8 mouse cellular contexts compared by ENCODE assay signal in the genomic region with DNA sequence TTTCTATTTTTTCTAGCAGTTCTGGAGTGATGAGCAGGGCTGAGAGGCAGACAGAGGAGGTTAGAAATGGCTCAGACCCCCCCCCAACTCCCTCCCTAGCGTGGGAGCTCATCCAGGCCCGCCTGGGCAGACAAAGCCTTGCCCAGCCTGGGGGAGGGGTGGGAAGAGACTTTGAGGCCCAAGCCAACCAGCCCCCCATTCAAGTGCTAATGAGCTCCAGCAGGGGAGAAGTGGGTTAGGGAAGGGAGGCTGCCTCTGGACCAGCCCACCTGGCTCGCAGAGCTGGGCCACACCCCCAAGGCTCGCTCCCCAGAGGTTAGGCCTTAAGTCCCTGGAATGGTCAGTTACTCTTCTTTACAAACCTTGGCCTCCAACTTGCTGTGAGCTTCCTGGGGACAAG. TPM values are rescaled to one million over a fixed set of nuclear protein-coding genes. Genes with fewer than 3 reads are reported as not detected.
DNase-seq lines count a peak whose midpoint lies in the region; ATAC-seq and TF ChIP-seq lines count a peak whose summit lies in the region.

No protein-coding gene starts in this region.

- peak; percentile 59 to 80 for DNase-seq in cerebellum, postnatal 10 days
- peak; percentile 89 for DNase-seq in neural tube, embryonic 11.5 days (ENCODE audit: low spot score)
- no peak for DNase-seq in neural tube, embryonic 10.5 days (ENCODE audit: extremely low spot score, low spot score)
- DNase-seq in heart, postnatal 0 days (ENCODE audit: low spot score): no peak
- no peak for DNase-seq in natural killer cell, adult 2 months (ENCODE audit: low spot score in 2 of 2)
- DNase-seq in thymus, postnatal 14 days: no peak

- 3% methylated on average over 4 of the region's 4 CpGs for WGBS in neural tube, embryonic 11.5 days
- 15% methylated on average over 4 of the region's 4 CpGs for WGBS in heart, postnatal 0 days
- WGBS in liver, embryonic 16.5 days (ENCODE audit: insufficient replicate concordance): 63% methylated on average over 4 of the region's 4 CpGs

- peak overlapping the region; percentile 20; the same call in 1 of the 2 replicates for H3K4me3 ChIP-seq in neural tube, embryonic 11.5 days (ENCODE audit: low read depth, low read length)
- H3K4me3 ChIP-seq in heart, postnatal 0 days (ENCODE audit: low read depth, low read length): no peak overlapping the region
- no peak overlapping the region for H3K4me3 ChIP-seq in liver, embryonic 16.5 days (ENCODE audit: low read depth, low read length)

- TF ChIP-seq EP300 in heart, postnatal 0 days (IDR thresholded peaks at IDR 0.05; ENCODE audit: low read depth): no peak

- peak overlapping the region; percentile 65 for H3K9ac ChIP-seq in neural tube, embryonic 11.5 days (ENCODE audit: low read length)
- H3K9ac ChIP-seq in heart, postnatal 0 days (replicated peaks; ENCODE audit: low read depth, low read length): peak overlapping the region; percentile 25; the same call in 1 of the 2 replicates
- H3K9ac ChIP-seq in liver, embryonic 16.5 days (ENCODE audit: low read depth, low read length): no peak overlapping the region

- H3K9me3 ChIP-seq in neural tube, embryonic 11.5 days (ENCODE audit: control insufficient read depth, low read length): no peaks in the 10 kb centered on the region
- H3K9me3 ChIP-seq in heart, postnatal 0 days (replicated peaks; ENCODE audit: control insufficient read depth, low read length): no peaks in the 10 kb centered on the region
- H3K9me3 ChIP-seq in liver, embryonic 16.5 days (replicated peaks; ENCODE audit: control insufficient read depth, low read length): no peaks in the 10 kb centered on the region

- no peak for ATAC-seq in cerebellum, adult (ENCODE audit: insufficient number of reproducible peaks, low FRiP score, low TSS enrichment)
- peak; percentile 45 for ATAC-seq in neural tube, embryonic 11.5 days (ENCODE audit: insufficient read depth, low FRiP score, low TSS enrichment)
- no peak for ATAC-seq in heart, postnatal 0 days (ENCODE audit: insufficient read depth, low read depth)
- no peak for ATAC-seq in liver, embryonic 16.5 days (ENCODE audit: low read depth)

- TF ChIP-seq CTCF in heart, postnatal 0 days (IDR thresholded peaks at IDR 0.05; ENCODE audit: low read depth): no peak

- peak overlapping the region; percentile 98 for H3K27ac ChIP-seq in neural tube, embryonic 11.5 days (ENCODE audit: low read depth, low read length)
- H3K27ac ChIP-seq in heart, postnatal 0 days (ENCODE audit: low read depth): peak overlapping the region; percentile 94
- peak overlapping the region; percentile 51; the same call in 1 of the 2 replicates for H3K27ac ChIP-seq in liver, embryonic 16.5 days (ENCODE audit: low read length)

- H3K4me2 ChIP-seq in neural tube, embryonic 11.5 days (ENCODE audit: low read depth): peak overlapping the region; percentile 54
- H3K4me2 ChIP-seq in heart, postnatal 0 days (ENCODE audit: low read depth, low read length): peak overlapping the region; percentile 40
- H3K4me2 ChIP-seq in liver, embryonic 16.5 days (ENCODE audit: low read depth, low read length): no peak overlapping the region

- no peaks in the 10 kb centered on the region; the same call in 1 of the 2 replicates for H3K36me3 ChIP-seq in neural tube, embryonic 11.5 days (ENCODE audit: control insufficient read depth, insufficient read depth, low read length)
- peaks cover 6% of the 10 kb centered on the region for H3K36me3 ChIP-seq in heart, postnatal 0 days (replicated peaks; ENCODE audit: control insufficient read depth, insufficient read depth, low read length)
- peaks cover 5% of the 10 kb centered on the region; the same call in 1 of the 2 replicates for H3K36me3 ChIP-seq in liver, embryonic 16.5 days (ENCODE audit: control insufficient read depth, insufficient read depth)

- H3K4me1 ChIP-seq in neural tube, embryonic 11.5 days (ENCODE audit: control insufficient read depth, insufficient read depth, low read length): peaks cover 75% of the 10 kb centered on the region
- peaks cover 57% of the 10 kb centered on the region for H3K4me1 ChIP-seq in heart, postnatal 0 days (ENCODE audit: control insufficient read depth, insufficient read depth)
- peaks cover 85% of the 10 kb centered on the region for H3K4me1 ChIP-seq in liver, embryonic 16.5 days (ENCODE audit: control insufficient read depth, low read depth, low read length)

- no peaks in the 10 kb centered on the region for H3K27me3 ChIP-seq in neural tube, embryonic 11.5 days (ENCODE audit: control insufficient read depth, insufficient read depth, low read length)
- H3K27me3 ChIP-seq in heart, postnatal 0 days (ENCODE audit: control insufficient read depth, insufficient read depth, low read length): no peaks in the 10 kb centered on the region
- H3K27me3 ChIP-seq in liver, embryonic 16.5 days (ENCODE audit: control insufficient read depth, insufficient read depth, low read depth, low read length): no peaks in the 10 kb centered on the region

RNA-seq across cellular contexts. Expression of gene Gnai2, which starts 4.6 kb away (rescaled TPM):
- 434 and 452 TPM in 2 replicates for polyA plus RNA-seq in neural tube, embryonic 11.5 days (2014; fragmentation: Nextera tagmentation; extraction: Ambion mirVana)
- total RNA-seq in heart, postnatal 0 days (2014; rRNA removed; ENCODE audit: low replicate concordance): 472 and 473 TPM in 2 replicates
- 291 and 295 TPM in 2 replicates for polyA plus RNA-seq in heart, postnatal 0 days (2015; fragmentation: Nextera tagmentation; extraction: Ambion mirVana)
- polyA plus RNA-seq in liver, embryonic 16.5 days (2015; fragmentation: Nextera tagmentation; extraction: Ambion mirVana): 144 and 153 TPM in 2 replicates

RNA-seq across cellular contexts. Expression of gene Sema3b, which starts 21.5 kb away (rescaled TPM):
- polyA plus RNA-seq in neural tube, embryonic 11.5 days (2014; fragmentation: Nextera tagmentation; extraction: Ambion mirVana): 2.6 and 3.0 TPM in 2 replicates
- total RNA-seq in heart, postnatal 0 days (2014; rRNA removed; ENCODE audit: low replicate concordance): 21.0 and 34.9 TPM in 2 replicates
- polyA plus RNA-seq in heart, postnatal 0 days (2015; fragmentation: Nextera tagmentation; extraction: Ambion mirVana): 8.9 and 9.1 TPM in 2 replicates
- 0.33 and 1.4 TPM in 2 replicates for polyA plus RNA-seq in liver, embryonic 16.5 days (2015; fragmentation: Nextera tagmentation; extraction: Ambion mirVana)

RNA-seq across cellular contexts. Expression of gene Slc38a3, which starts 38.8 kb away (rescaled TPM):
- polyA plus RNA-seq in neural tube, embryonic 11.5 days (2014; fragmentation: Nextera tagmentation; extraction: Ambion mirVana): 6.8 and 7.2 TPM in 2 replicates
- 8.9 and 16.9 TPM in 2 replicates for total RNA-seq in heart, postnatal 0 days (2014; rRNA removed; ENCODE audit: low replicate concordance)
- polyA plus RNA-seq in heart, postnatal 0 days (2015; fragmentation: Nextera tagmentation; extraction: Ambion mirVana): 2.7 and 4.0 TPM in 2 replicates
- 60.1 and 75.2 TPM in 2 replicates for polyA plus RNA-seq in liver, embryonic 16.5 days (2015; fragmentation: Nextera tagmentation; extraction: Ambion mirVana)

RNA-seq across cellular contexts. Expression of gene Ifrd2, which starts 43.1 kb away (rescaled TPM):
- 35.2 and 39.0 TPM in 2 replicates for polyA plus RNA-seq in neural tube, embryonic 11.5 days (2014; fragmentation: Nextera tagmentation; extraction: Ambion mirVana)
- total RNA-seq in heart, postnatal 0 days (2014; rRNA removed; ENCODE audit: low replicate concordance): 22.3 and 31.2 TPM in 2 replicates
- 28.6 and 33.6 TPM in 2 replicates for polyA plus RNA-seq in heart, postnatal 0 days (2015; fragmentation: Nextera tagmentation; extraction: Ambion mirVana)
- 145 and 166 TPM in 2 replicates for polyA plus RNA-seq in liver, embryonic 16.5 days (2015; fragmentation: Nextera tagmentation; extraction: Ambion mirVana)

RNA-seq across cellular contexts. Expression of gene Gnat1, which starts 48.9 kb away (rescaled TPM):
- polyA plus RNA-seq in neural tube, embryonic 11.5 days (2014; fragmentation: Nextera tagmentation; extraction: Ambion mirVana): 1.9 and 2.4 TPM in 2 replicates
- not detected in 2 replicates for total RNA-seq in heart, postnatal 0 days (2014; rRNA removed; ENCODE audit: low replicate concordance)
- 0.25 and 0.33 TPM in 2 replicates for polyA plus RNA-seq in heart, postnatal 0 days (2015; fragmentation: Nextera tagmentation; extraction: Ambion mirVana)
- polyA plus RNA-seq in liver, embryonic 16.5 days (2015; fragmentation: Nextera tagmentation; extraction: Ambion mirVana): 1.1 and 1.3 TPM in 2 replicates

Comparison
In these comparisons a context has a peak if more than half of its experiments do, and no peak if none do; other contexts are left out.
1. DNase-seq: peak in cerebellum, postnatal 10 days (2 of 2) and neural tube, embryonic 11.5 days (single experiment); none in neural tube, embryonic 10.5 days (single experiment), heart, postnatal 0 days (single experiment), natural killer cell, adult 2 months (0 of 2) and thymus, postnatal 14 days (single experiment).
2. Peak in every context shown above with its lines, with median percentiles within 50 percentile points of each other: H3K27ac ChIP-seq.